Mouse (Mus musculus): ENCODE measurements around the gene Ap5m1.
"Not testable (repeated sequence)": the region's sequence is repeated elsewhere in the genome, so short reads cannot be mapped to it uniquely, and the experiment has no call there.

The Ap5m1 gene

GRCm38 (mm10) chr14:49065529-49066273 lies at the start of gene Ap5m1:
Gene Ap5m1, plus strand, starts transcription at chr14:49066097.
- DNase-seq, result no peak

GRCm38 (mm10) chr14:49019765-49020164 lies 46.1 kb upstream of the Ap5m1 start:
- no peak for DNase-seq

- DNase-seq, result no peak
Observed at GRCm38 (mm10) chr14:49027040-49027778, 38.7 kb upstream of the Ap5m1 start.

DNA sequence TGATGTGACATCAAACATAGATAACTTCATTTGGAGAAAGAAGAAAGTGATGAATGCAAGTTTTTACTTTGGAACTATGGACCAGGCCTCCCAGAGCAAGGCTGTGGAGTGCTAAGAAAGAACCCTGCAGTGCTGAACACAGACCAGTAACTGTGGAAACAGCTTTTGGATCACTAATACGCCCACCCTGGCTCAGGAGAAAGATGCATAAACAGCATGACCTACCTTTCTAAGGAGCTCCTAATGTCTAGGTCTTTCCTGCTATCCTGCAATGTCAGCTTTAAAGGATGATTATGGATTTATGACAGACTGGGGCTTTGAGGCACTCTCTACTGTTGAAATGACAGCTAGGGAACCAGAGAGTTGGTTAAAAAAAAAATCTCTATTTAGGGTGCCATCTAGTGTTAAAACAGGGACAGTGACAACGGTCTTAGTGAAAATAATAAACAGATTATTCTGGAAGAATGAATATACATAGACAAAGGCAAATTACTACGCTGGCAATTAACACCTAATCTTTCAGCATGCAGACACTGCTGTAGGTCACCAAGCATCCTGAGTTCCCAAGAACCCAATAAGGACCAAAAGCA lies 38.0 kb upstream of the Ap5m1 start:
- no peak for DNase-seq

- no peak for DNase-seq
Observed at GRCm38 (mm10) chr14:49028991-49029390, 36.9 kb upstream of the Ap5m1 start.

DNA sequence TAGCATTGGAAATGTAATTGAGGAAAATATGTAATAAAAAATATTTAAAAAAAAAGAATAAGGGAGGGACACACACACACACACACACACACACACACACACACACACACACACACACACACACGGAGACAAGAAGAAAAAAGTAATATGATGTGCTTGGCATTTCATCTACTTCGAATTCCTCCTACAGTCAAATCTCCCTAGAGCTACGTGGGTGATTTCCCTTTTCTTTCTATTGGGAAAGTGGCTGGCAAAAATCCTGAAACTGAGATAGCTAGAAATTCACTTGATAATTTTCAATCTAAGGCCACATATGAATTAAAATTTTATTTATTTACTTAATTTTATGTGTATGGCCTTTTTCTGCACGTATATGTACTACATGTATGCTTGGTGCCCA lies 20.3 kb upstream of the Ap5m1 start:
- no peak for DNase-seq

GRCm38 (mm10) chr14:49049492-49049891 lies 16.4 kb upstream of the Ap5m1 start:
- no peak for DNase-seq

DNA sequence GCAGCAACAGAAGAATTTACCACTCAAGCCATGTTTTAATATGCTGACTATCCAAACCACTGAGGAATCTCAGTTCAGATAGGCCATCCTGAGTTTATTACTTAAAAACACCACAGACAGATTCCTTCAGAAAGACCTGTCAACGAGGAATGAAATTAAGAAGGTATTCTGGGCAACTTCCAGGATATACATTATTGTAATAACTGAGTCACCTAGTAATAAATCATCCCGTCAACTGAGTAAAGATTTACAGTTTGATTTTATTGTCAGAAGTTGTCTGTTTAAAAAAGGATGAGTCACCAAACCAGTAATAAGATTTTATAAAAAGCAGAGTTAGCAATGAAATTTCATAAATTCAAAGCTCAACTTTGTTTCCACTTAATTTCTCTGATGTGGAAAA lies 2.1 kb upstream of the Ap5m1 start:
- DNase-seq, result no peak

DNA sequence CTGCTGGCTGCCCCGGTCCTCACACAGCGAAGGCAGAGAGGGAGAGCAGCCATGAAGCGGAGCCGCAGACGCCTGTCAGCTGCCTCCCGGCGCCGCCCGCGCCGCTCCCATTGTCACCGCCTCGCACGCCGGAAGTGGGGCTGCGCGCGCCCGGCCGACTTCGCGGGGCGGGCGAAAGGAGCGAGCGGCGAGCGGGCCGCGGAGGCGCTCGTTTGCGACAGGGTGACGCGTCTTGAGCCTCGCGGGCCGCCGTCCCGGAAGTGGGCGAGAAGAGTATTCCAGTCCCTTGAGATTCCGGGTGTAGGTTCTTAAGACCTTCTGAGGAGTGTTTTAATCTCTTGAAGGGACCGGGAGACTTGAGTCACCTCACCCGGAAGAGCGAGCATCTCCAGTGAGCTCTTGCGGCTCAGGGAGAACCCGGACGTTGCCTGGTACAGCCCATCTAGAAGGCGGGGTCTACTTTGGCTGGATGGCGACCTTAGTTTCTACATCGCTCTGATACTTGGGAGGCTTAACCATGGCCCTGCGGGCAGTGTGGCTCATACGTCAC lies 452 bp downstream of the Ap5m1 start, which contains the start of gene Exoc5:
TSS of gene Exoc5 (minus strand) at position 380 of the 550 bp plus-strand sequence.
- peak; percentile 94 for DNase-seq

DNA sequence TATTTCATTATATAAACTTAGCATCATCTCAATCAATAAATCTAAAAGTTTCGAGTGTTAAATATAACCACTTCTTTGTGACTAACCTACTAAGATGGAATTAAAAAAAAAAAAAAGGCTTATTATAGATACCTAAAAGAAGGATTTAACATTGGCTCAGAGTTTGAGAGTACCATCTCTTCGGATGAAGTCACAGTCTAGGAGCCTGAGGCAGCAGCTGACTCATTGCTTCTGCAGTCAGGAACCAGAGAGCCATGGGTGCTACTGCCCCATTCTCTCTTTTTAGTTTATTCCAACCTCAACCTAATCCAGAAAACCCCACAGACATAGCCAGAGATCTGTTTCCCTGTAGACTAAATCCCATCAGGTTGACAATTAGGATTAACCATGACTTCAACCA lies 6.9 kb downstream of the Ap5m1 start:
- DNase-seq, result no peak

DNA sequence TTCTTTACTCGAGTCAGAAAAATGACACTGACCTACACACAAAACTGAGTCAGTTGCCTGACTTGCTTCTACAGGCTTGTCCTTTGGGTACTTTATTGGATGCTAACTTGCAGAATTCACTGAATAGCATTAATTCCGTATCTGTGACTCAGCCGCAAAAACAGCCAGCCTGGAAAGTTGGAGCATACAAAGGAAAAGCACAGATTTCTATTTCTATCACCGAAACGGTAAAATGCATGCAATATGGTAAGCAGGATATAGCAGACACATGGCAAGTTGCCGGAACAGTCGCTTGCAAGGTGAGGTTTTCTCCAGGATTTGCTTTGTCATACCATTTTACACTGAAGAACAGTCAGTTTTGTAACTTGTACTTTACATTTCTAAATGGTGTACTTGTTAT lies 8.0 kb downstream of the Ap5m1 start:
- DNase-seq, result no peak

GRCm38 (mm10) chr14:49074361-49074760 lies 8.5 kb downstream of the Ap5m1 start:
- no peak for DNase-seq

DNA sequence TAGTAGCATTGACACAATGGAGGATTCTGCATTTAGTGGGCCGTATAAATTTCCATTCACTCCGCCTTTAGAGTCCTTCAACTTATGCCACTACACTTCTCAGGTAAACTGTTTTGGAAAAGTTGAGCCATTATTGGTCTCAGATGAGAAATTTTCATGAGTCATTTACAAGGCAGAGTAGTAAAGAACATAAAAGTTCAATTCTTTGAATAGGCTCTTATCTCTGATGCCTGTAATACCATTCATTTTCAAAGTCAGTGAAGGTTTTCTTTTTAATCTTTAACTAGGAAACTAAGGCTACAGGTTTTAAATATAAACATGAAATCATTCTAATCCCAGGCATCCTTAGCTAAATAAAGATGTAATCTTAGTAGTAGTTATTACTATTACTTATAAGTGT lies 12.9 kb downstream of the Ap5m1 start:
- no peak for DNase-seq

- no peak for DNase-seq
Observed at GRCm38 (mm10) chr14:49086522-49086921, 20.6 kb downstream of the Ap5m1 start.

- no peak for DNase-seq
Observed at GRCm38 (mm10) chr14:49088155-49089048, 22.5 kb downstream of the Ap5m1 start.

- no peak for DNase-seq
Observed at GRCm38 (mm10) chr14:49089461-49090058, 23.7 kb downstream of the Ap5m1 start.

DNA sequence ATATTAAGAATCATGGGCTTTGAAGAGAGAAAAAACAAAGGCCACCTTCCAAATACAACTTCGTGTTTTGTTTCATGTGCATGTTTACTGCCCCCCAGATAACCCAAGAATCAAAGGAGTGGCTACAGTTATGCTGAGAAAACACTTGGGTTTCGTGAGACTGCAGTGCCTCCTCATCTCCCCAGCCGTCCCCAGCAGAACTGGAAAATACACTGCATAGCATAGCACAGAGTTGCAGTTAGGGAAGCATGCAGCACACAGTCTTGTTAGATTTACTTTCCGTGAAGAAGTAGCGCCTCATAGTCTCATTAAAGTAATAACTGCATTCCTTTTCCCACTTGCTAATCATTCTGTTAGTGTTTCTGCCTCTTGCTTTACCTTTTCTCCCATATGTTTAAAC lies 24.2 kb downstream of the Ap5m1 start:
- DNase-seq, result no peak

- DNase-seq, result no peak
Observed at GRCm38 (mm10) chr14:49091277-49091676, 25.4 kb downstream of the Ap5m1 start.

GRCm38 (mm10) chr14:49091755-49092154 lies 25.9 kb downstream of the Ap5m1 start:
- not testable (repeated sequence) for DNase-seq

GRCm38 (mm10) chr14:49118381-49118780 lies 52.5 kb downstream of the Ap5m1 start:
- DNase-seq, result peak; percentile 6

DNA sequence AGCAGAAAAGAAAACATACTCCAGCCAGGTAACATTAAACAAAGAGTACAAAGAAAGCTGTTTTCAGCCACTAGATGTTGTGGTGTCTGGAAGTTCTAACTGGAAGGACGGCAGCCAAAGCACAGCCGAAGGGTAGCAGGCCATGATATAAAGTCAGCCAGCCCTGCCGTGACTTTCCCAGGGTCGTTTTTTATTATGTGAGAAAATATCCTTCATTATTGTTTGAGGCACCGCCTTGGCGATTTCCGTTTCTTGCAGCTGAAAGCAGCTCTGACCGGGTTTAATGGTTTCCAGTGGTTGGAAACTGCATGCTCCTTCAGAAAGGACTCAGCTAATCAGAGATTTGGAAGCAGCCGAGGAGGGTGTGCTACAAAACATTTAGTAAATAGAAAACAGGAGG lies 55.8 kb downstream of the Ap5m1 start:
- no peak for DNase-seq

DNA sequence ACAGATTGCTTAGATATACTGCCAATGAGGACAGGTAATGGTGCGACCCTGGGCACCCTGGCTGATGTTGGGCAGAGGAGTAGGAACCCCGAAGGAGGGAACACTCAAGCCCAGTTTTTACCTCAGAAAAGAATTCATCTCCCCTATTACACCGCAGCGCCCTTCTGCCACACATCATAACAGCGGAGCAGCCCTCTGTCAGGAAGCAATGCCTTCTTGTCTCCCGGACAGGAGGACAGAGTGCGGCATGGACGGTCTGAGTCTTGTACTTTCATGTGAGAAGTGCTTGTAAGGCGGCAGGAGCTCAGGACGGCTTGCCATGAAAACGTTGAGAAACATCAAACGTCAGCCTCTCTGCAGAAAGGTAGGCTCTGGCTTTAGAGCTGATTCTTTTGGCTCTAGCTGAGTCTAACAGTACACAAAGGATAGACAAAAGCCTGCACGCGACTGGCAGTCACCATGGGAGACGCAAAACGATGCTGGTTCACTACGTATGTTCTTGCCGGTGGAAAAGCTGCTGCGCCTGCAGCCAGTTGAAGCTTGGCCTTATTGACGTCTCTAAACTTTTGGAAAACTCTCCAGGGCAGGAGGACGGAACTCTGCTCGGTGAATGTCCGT lies 61.4 kb downstream of the Ap5m1 start:
- no peak for DNase-seq
